Mouse (Mus musculus) liver, embryonic 14.5 days (tissue): Measurements from ENCODE around the gene Abcb11.

Experiments
- CTCF ChIP-seq: IDR thresholded peaks from 2 replicates; pipeline ENCODE4 v1.5.1; 2016; ENCODE audit warnings: antibody characterized with exemption, low read depth, control low read depth
- EP300 ChIP-seq: IDR thresholded peaks from 2 replicates; pipeline ENCODE4 v1.6.1; 2016; ENCODE audit warnings: antibody characterized with exemption, low read depth

- TF ChIP-seq CTCF (no peak), EP300 (no peak)
Measured at GRCm38 (mm10) chr2:69212652-69213051, 129.8 kb downstream of the Abcb11 start.
